9 mouse cellular contexts compared by ENCODE assay signal in the genomic region with DNA sequence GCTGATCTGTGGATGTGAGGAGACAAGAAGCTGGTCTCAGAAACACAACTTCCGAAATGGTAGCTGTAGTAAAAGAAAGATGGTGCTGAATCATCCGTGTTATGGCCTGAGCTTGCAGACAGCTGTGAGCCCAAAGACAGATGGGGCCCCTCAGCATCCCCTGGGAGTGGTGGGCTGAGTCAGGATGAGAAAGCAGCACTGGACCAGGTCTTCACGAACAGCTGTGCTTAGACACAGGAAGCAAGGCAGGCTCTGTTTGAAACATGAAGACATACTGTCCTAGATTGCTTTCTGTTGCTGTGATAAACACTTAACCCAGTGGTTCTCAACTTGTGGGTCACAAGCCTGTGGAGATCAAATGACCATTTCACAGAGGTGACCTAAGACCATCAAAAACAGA. TPM values are rescaled to one million over a fixed set of nuclear protein-coding genes. Genes with fewer than 3 reads are reported as not detected.
A peak's percentile ranks its signal among the peaks of the same experiment; 100 is the strongest.
DNase-seq lines count a peak whose midpoint lies in the region; ATAC-seq and TF ChIP-seq lines count a peak whose summit lies in the region.
"Had no signal": no experiment of that assay in that cellular context is flagged by ENCODE, and none has a peak within 500 bp of the region (broad histone marks: within the 10 kb centered on the region; RNA-seq: fewer than 3 reads in every experiment).

No protein-coding gene starts in this region.

- ATAC-seq in neural tube, embryonic 11.5 days (ENCODE audit: insufficient read depth, low FRiP score, low TSS enrichment): no peak

- TF ChIP-seq CTCF in cerebellum, adult 2 months (IDR thresholded peaks at IDR 0.05; ENCODE audit: borderline replicate concordance, insufficient read depth, low read depth, low read length): no peak

- no peaks in the 10 kb centered on the region for H3K4me1 ChIP-seq in neural tube, embryonic 11.5 days (ENCODE audit: control insufficient read depth, insufficient read depth, low read length)
- H3K4me1 ChIP-seq in cerebellum, adult 2 months (ENCODE audit: control insufficient read depth, insufficient read depth, low read length): no peaks in the 10 kb centered on the region; the same call in 1 of the 2 replicates
- H3K4me1 ChIP-seq: midbrain, embryonic 12.5 days had no signal

- no peak for TF ChIP-seq POLR2A in cerebellum, adult 2 months (IDR thresholded peaks at IDR 0.05; ENCODE audit: borderline replicate concordance, insufficient read depth, low read length)

- H3K4me3 ChIP-seq in neural tube, embryonic 11.5 days (ENCODE audit: low read depth, low read length): no peak overlapping the region
- no peak overlapping the region for H3K4me3 ChIP-seq in cerebellum, adult 2 months (replicated peaks; ENCODE audit: insufficient read depth, low read depth, low read length)
- H3K4me3 ChIP-seq: midbrain, embryonic 12.5 days had no signal

- H3K4me2 ChIP-seq in neural tube, embryonic 11.5 days (ENCODE audit: low read depth): no peak overlapping the region
- H3K4me2 ChIP-seq: midbrain, embryonic 12.5 days had no signal

- H3K36me3 ChIP-seq in neural tube, embryonic 11.5 days (ENCODE audit: control insufficient read depth, insufficient read depth, low read length): no peaks in the 10 kb centered on the region
- H3K36me3 ChIP-seq: midbrain, embryonic 12.5 days had no signal

- peak; percentile 31 for DNase-seq in neural tube, embryonic 11.5 days (ENCODE audit: low spot score)
- DNase-seq in neural tube, embryonic 10.5 days (ENCODE audit: extremely low spot score, low spot score): no peak
- peak; percentile 34 to 52 for DNase-seq in gastrocnemius, adult 8-10 months (ENCODE audit: low spot score in 2 of 2)
- peak; percentile 59 for DNase-seq in heart, postnatal 4 days
- peak; percentile 52 to 60 for DNase-seq in thymus, postnatal 10 days (ENCODE audit: low spot score in 2 of 2)
- DNase-seq in yolk sac, embryonic 10.5 days (ENCODE audit: low spot score): no peak
- DNase-seq in layer of hippocampus, postnatal 14 days (ENCODE audit: low spot score in 2 of 2): no peak
- DNase-seq in cerebellum, adult 2 months: no peak

- WGBS in neural tube, embryonic 11.5 days: 62% methylated on average over 3 of the region's 3 CpGs
- WGBS in cerebellum, adult 2 months: 72% methylated on average over 3 of the region's 3 CpGs

- no peaks in the 10 kb centered on the region for H3K9me3 ChIP-seq in neural tube, embryonic 11.5 days (ENCODE audit: control insufficient read depth, low read length)
- H3K9me3 ChIP-seq: midbrain, embryonic 12.5 days had no signal

- H3K27me3 ChIP-seq in neural tube, embryonic 11.5 days (ENCODE audit: control insufficient read depth, insufficient read depth, low read length): no peaks in the 10 kb centered on the region
- no peaks in the 10 kb centered on the region for H3K27me3 ChIP-seq in cerebellum, adult 2 months (ENCODE audit: control insufficient read depth, insufficient read depth, low read length)
- H3K27me3 ChIP-seq: midbrain, embryonic 12.5 days had no signal

- H3K27ac ChIP-seq in neural tube, embryonic 11.5 days (ENCODE audit: low read depth, low read length): no peak overlapping the region
- H3K27ac ChIP-seq in cerebellum, adult 2 months (ENCODE audit: insufficient read depth, low read length): no peak overlapping the region
- H3K27ac ChIP-seq: midbrain, embryonic 12.5 days had no signal

- H3K9ac ChIP-seq in neural tube, embryonic 11.5 days (ENCODE audit: low read length): no peak overlapping the region
- H3K9ac ChIP-seq: midbrain, embryonic 12.5 days had no signal

RNA-seq across cellular contexts. Expression of a gene that starts 49.6 kb away (rescaled TPM):
- polyA plus RNA-seq in neural tube, embryonic 11.5 days (2014; fragmentation: Nextera tagmentation; extraction: Ambion mirVana): 21.3 and 23.6 TPM in 2 replicates
- 10 to 100 TPM; 23.9 to 45.4 (median 33.9) TPM for total RNA-seq in gastrocnemius, adult 8-10 months (2022)
- 1 to 10 TPM; 7.2 to 8.7 TPM for total RNA-seq in heart, postnatal 4 days (2021)
- 1 to 10 TPM; 7.0 to 8.2 TPM for total RNA-seq in layer of hippocampus, postnatal 14 days (2021)
- polyA plus RNA-seq in cerebellum, adult 2 months (2012; rRNA removed): 30.4 TPM in 2 replicates

Comparison
In these comparisons a context has a peak if more than half of its experiments do, and no peak if none do; other contexts are left out.
1. DNase-seq: peak in neural tube, embryonic 11.5 days (single experiment), gastrocnemius, adult 8-10 months (2 of 2), heart, postnatal 4 days (single experiment) and thymus, postnatal 10 days (2 of 2); none in neural tube, embryonic 10.5 days (single experiment), yolk sac, embryonic 10.5 days (single experiment), layer of hippocampus, postnatal 14 days (0 of 2) and cerebellum, adult 2 months (0 of 2).